Mouse (Mus musculus) neural tube, embryonic 12.5 days (tissue): ENCODE results near the gene Adgrl3. TPM values are rescaled to one million over a fixed set of nuclear protein-coding genes. Genes with fewer than 3 reads are reported as not detected.

Experiments
- ATAC-seq: fragments of 200-750 bp; cut with Nextera tagmentation; 2 replicates; pipeline ENCODE4 v1.8.0; 2017; ENCODE audit warnings: low read depth, mild to moderate bottlenecking, moderate TSS enrichment, moderate library complexity; ENCODE audit not compliant: low FRiP score
- H3K27ac ChIP-seq: fragments of 300-500 bp; sonication (generic); 2 replicates; pipeline ENCODE4 v1.5.1; 2016
- H3K27me3 ChIP-seq: fragments of 300-500 bp; sonication (generic); replicated peaks from 2 replicates; pipeline ENCODE4 v1.6.1; 2016; ENCODE audit warnings: mild to moderate bottlenecking
- H3K36me3 ChIP-seq: fragments of 300-500 bp; sonication (generic); 2 replicates; pipeline ENCODE4 v1.6.1; 2016; ENCODE audit warnings: mild to moderate bottlenecking
- H3K4me1 ChIP-seq: fragments of 300-500 bp; sonication (generic); 2 replicates; pipeline ENCODE4 v1.6.1; 2016
- H3K4me2 ChIP-seq: fragments of 300-500 bp; sonication (generic); replicated peaks from 2 replicates; pipeline ENCODE4 v1.6.1; 2016; ENCODE audit warnings: mild to moderate bottlenecking
- H3K4me3 ChIP-seq: fragments of 300-500 bp; sonication (generic); 2 replicates; pipeline ENCODE4 v1.5.1; 2016
- H3K9ac ChIP-seq: fragments of 300-500 bp; sonication (generic); 2 replicates; pipeline ENCODE4 v1.6.1; 2016; ENCODE audit warnings: mild to moderate bottlenecking
- H3K9me3 ChIP-seq: fragments of 300-500 bp; sonication (generic); 2 replicates; pipeline ENCODE4 v1.6.1; 2016; ENCODE audit warnings: mild to moderate bottlenecking
- WGBS: fragments of 180-500 bp; shearing (Covaris S2); methylation state at CpG from one replicate; pipeline ENCODE4 v1.1.7; 2016; 5-methylcytosine and 5-hydroxymethylcytosine counted together
- polyA plus RNA-seq: library from polyadenylated mRNA; unstranded; fragments of >200 nt; fragmentation: Nextera tagmentation; extraction: Ambion mirVana; gene quantifications from 2 replicates; pipeline ENCODE4 v1.2.1, GENCODE M21; 2016

Adgrl3 gene
- polyA plus RNA-seq, 1 experiment from 2014 or later = 38.2 TPM

GRCm38 (mm10) chr5:81671025-81671424 lies 651.1 kb downstream of the Adgrl3 start:
- no peak for ATAC-seq
- Histone ChIP-seq H3K4me3 (no peak overlapping the region), H3K36me3 (no peaks in the 10 kb centered on the region), H3K27me3 (no peaks in the 10 kb centered on the region), H3K4me1 (no peaks in the 10 kb centered on the region), H3K4me2 (no peak overlapping the region), H3K27ac (no peak overlapping the region), H3K9me3 (no peaks in the 10 kb centered on the region; the same call in 1 of the 2 replicates), H3K9ac (no peak overlapping the region)
- 76% methylated on average over 4 of the region's 4 CpGs for WGBS

- H3K36me3 ChIP-seq = no peaks in the 10 kb centered on the region
- no peak overlapping the region for H3K27ac ChIP-seq
- no peak overlapping the region for H3K9ac ChIP-seq
- no peak for ATAC-seq
- no peaks in the 10 kb centered on the region for H3K27me3 ChIP-seq
- no peaks in the 10 kb centered on the region for H3K9me3 ChIP-seq
- no peaks in the 10 kb centered on the region for H3K4me1 ChIP-seq
- no peak overlapping the region for H3K4me2 ChIP-seq
- 81% methylated on average over 4 of the region's 4 CpGs for WGBS
- no peak overlapping the region for H3K4me3 ChIP-seq
Measured at GRCm38 (mm10) chr5:81674275-81674974, 654.5 kb downstream of the Adgrl3 start.

- no peaks in the 10 kb centered on the region for H3K4me1 ChIP-seq
- H3K9me3 ChIP-seq = no peaks in the 10 kb centered on the region
- no peak overlapping the region for H3K27ac ChIP-seq
- WGBS = 85% methylated on average over 1 of the region's 1 CpGs
- no peak for ATAC-seq
- no peaks in the 10 kb centered on the region for H3K36me3 ChIP-seq
- no peak overlapping the region for H3K4me2 ChIP-seq
- no peaks in the 10 kb centered on the region for H3K27me3 ChIP-seq
- H3K4me3 ChIP-seq = no peak overlapping the region
- H3K9ac ChIP-seq = no peak overlapping the region
Measured at GRCm38 (mm10) chr5:81674975-81675371, 655.0 kb downstream of the Adgrl3 start.

GRCm38 (mm10) chr5:81676896-81677295 lies 657.0 kb downstream of the Adgrl3 start:
- H3K27ac ChIP-seq = no peak overlapping the region
- H3K36me3 ChIP-seq = no peaks in the 10 kb centered on the region
- WGBS = 81% methylated on average over 1 of the region's 1 CpGs
- H3K9ac ChIP-seq = no peak overlapping the region
- no peaks in the 10 kb centered on the region for H3K9me3 ChIP-seq
- ATAC-seq = no peak
- no peaks in the 10 kb centered on the region for H3K4me1 ChIP-seq
- no peak overlapping the region for H3K4me3 ChIP-seq
- no peaks in the 10 kb centered on the region for H3K27me3 ChIP-seq
- H3K4me2 ChIP-seq = no peak overlapping the region

- H3K9ac ChIP-seq = no peak overlapping the region
- ATAC-seq = no peak
- WGBS = 81% methylated on average over 3 of the region's 3 CpGs
Measured at GRCm38 (mm10) chr5:81686206-81686605, 666.3 kb downstream of the Adgrl3 start.

GRCm38 (mm10) chr5:81686845-81687244 lies 666.9 kb downstream of the Adgrl3 start:
- no peaks in the 10 kb centered on the region for H3K27me3 ChIP-seq
- no peak for ATAC-seq
- no peaks in the 10 kb centered on the region for H3K4me1 ChIP-seq
- H3K4me2 ChIP-seq = no peak overlapping the region
- no peaks in the 10 kb centered on the region for H3K9me3 ChIP-seq
- H3K36me3 ChIP-seq = no peaks in the 10 kb centered on the region
- H3K9ac ChIP-seq = no peak overlapping the region
- 93% methylated on average over 4 of the region's 4 CpGs for whole genome bisulfite sequencing
- no peak overlapping the region for H3K4me3 ChIP-seq
- H3K27ac ChIP-seq = no peak overlapping the region

More at GRCm38 (mm10) chr5:81686206-81686605, 666.3 kb downstream of the Adgrl3 start:
- Histone ChIP-seq H3K4me3 (no peak overlapping the region), H3K4me2 (no peak overlapping the region), H3K27ac (no peak overlapping the region), H3K9me3 (no peaks in the 10 kb centered on the region), H3K36me3 (no peaks in the 10 kb centered on the region), H3K4me1 (no peaks in the 10 kb centered on the region), H3K27me3 (no peaks in the 10 kb centered on the region)

GRCm38 (mm10) chr5:81729620-81730019 lies 709.7 kb downstream of the Adgrl3 start:
- H3K9me3 ChIP-seq = no peaks in the 10 kb centered on the region
- no peaks in the 10 kb centered on the region for H3K36me3 ChIP-seq
- H3K9ac ChIP-seq = no peak overlapping the region
- no peaks in the 10 kb centered on the region; the same call in 1 of the 2 replicates for H3K4me1 ChIP-seq
- 65% methylated on average over 3 of the region's 3 CpGs for WGBS
- H3K27me3 ChIP-seq = no peaks in the 10 kb centered on the region
- H3K4me3 ChIP-seq = no peak overlapping the region
- no peak overlapping the region for H3K4me2 ChIP-seq
- H3K27ac ChIP-seq = no peak overlapping the region
- no peak for ATAC-seq

- Histone ChIP-seq H3K9me3 (no peaks in the 10 kb centered on the region), H3K4me3 (no peak overlapping the region), H3K27me3 (no peaks in the 10 kb centered on the region), H3K9ac (no peak overlapping the region), H3K27ac (no peak overlapping the region), H3K4me1 (peaks cover 4% of the 10 kb centered on the region; the same call in 1 of the 2 replicates), H3K36me3 (no peaks in the 10 kb centered on the region), H3K4me2 (no peak overlapping the region)
- WGBS = 38% methylated on average over 3 of the region's 3 CpGs
- no peak for ATAC-seq
Measured at GRCm38 (mm10) chr5:81736008-81736407, 716.1 kb downstream of the Adgrl3 start.

- WGBS = 46% methylated on average over 3 of the region's 3 CpGs
- Histone ChIP-seq H3K27ac (no peak overlapping the region), H3K4me3 (no peak overlapping the region), H3K4me2 (no peak overlapping the region), H3K9me3 (no peaks in the 10 kb centered on the region), H3K36me3 (no peaks in the 10 kb centered on the region), H3K9ac (no peak overlapping the region), H3K4me1 (peaks cover 4% of the 10 kb centered on the region; the same call in 1 of the 2 replicates), H3K27me3 (no peaks in the 10 kb centered on the region)
- ATAC-seq = peak; percentile 72
Measured at GRCm38 (mm10) chr5:81738286-81739032, 718.5 kb downstream of the Adgrl3 start.

- H3K9me3 ChIP-seq = no peaks in the 10 kb centered on the region
- no peak overlapping the region for H3K27ac ChIP-seq
- H3K4me2 ChIP-seq = no peak overlapping the region
- no peaks in the 10 kb centered on the region for H3K27me3 ChIP-seq
- ATAC-seq = no peak
- 95% methylated on average over 3 of the region's 3 CpGs for WGBS
- H3K4me3 ChIP-seq = no peak overlapping the region
- H3K4me1 ChIP-seq = no peaks in the 10 kb centered on the region
- H3K36me3 ChIP-seq = no peaks in the 10 kb centered on the region
- no peak overlapping the region for H3K9ac ChIP-seq
Measured at GRCm38 (mm10) chr5:81752426-81752825, 732.5 kb downstream of the Adgrl3 start.

- Histone ChIP-seq H3K27me3 (no peaks in the 10 kb centered on the region), H3K27ac (no peak overlapping the region), H3K9ac (no peak overlapping the region), H3K9me3 (no peaks in the 10 kb centered on the region), H3K36me3 (no peaks in the 10 kb centered on the region), H3K4me2 (no peak overlapping the region), H3K4me1 (no peaks in the 10 kb centered on the region), H3K4me3 (no peak overlapping the region)
- no peak for ATAC-seq
- WGBS = 74% methylated on average over 2 of the region's 2 CpGs
Measured at GRCm38 (mm10) chr5:81755711-81756110, 735.8 kb downstream of the Adgrl3 start.

- WGBS = 63% methylated on average over 7 of the region's 7 CpGs
- H3K27me3 ChIP-seq = no peaks in the 10 kb centered on the region
- H3K9me3 ChIP-seq = no peaks in the 10 kb centered on the region
- no peak overlapping the region for H3K4me3 ChIP-seq
- H3K36me3 ChIP-seq = no peaks in the 10 kb centered on the region
- H3K4me2 ChIP-seq = no peak overlapping the region
- no peak overlapping the region for H3K27ac ChIP-seq
- ATAC-seq = no peak
- no peak overlapping the region for H3K9ac ChIP-seq
- no peaks in the 10 kb centered on the region for H3K4me1 ChIP-seq
Measured at GRCm38 (mm10) chr5:81757093-81757725, 737.3 kb downstream of the Adgrl3 start.
